Mouse (Mus musculus) frontal cortex, postnatal 14 days (tissue): ENCODE measurements around the gene Tnrc6c.

ENCODE experiments used
- DNase-seq, 2 experiments: peaks; one replicate each; pipeline ENCODE4 v3.0.0; 2022; ENCODE audit warnings: low spot score in 2 of 2

Gene Tnrc6c

DNA sequence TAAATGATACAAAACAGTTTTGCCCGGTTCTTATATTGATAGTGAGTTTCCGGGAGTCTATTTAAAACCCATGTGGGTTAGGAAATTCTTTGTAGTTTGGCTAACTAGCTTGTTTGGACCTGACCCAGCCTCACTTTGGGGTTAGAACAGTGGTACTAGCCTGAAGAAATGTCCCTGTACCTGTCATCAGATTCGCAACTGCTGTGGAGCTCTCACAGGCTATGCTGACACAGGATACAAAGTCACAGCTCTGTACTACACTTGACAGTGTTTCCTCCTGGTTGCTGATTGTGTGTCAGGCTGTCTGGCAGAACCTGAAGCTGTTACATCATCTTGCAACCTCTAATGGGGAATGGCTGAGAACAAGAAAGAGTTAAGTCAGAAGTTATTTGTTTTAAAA is 75.3 kb downstream of the Tnrc6c start:
- DNase-seq: no peak

DNA sequence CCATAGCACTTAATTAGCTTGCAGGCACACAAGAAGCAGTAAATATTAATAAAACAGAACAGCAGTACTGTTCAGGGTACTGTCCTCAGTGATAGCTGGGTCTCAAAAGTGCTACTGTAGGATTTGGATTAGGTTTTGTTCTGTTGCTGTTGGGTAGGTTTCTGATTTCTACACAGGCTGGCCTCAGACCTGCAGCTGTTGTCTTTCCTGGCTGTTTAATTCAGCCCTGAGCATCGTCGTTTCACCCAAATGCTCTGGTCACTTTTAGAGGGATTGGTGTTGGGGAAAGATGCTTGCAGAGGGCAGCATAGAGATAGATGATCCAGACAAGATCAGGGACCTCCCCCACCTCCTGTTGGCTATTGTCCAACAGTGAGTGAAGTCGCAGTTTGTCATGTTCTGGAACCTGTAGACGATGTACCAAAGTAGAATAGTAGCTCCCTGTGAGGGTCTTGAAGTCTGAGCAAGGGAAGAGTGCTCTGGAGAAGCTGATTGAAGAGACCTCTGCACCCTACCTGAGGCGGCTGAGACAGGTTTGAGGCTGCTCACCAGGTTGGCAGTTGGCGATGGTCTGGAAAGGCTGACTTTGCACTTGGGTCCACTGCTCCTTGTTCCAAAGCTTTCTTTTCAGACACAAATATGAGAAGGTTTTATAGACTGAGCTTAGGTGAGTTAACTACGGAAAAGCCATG is 75.9 kb downstream of the Tnrc6c start:
- DNase-seq: no peak

- no peak for DNase-seq
These were observed 76.4 kb downstream of the Tnrc6c start for GRCm38 (mm10) chr11:117730490-117730838.

DNA sequence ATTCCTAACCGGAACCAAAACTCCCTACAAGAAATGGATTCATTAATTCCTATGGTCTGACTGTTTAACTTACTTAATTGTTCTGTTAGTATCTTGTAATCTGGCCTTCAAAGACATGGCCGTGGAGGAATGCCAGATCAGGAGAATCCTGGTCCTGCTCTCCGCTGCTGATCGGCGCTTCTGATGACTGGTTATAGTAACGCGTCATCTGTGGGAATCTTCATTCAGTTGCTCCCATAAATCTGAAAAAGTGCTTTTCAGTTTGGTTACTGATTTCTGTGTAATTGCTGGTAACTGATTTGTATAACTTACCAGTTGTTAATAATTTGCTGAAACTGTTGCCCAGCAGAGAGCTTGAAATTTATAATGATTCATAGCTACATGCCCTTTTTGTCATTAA is 77.4 kb downstream of the Tnrc6c start:
- DNase-seq: no peak

DNA sequence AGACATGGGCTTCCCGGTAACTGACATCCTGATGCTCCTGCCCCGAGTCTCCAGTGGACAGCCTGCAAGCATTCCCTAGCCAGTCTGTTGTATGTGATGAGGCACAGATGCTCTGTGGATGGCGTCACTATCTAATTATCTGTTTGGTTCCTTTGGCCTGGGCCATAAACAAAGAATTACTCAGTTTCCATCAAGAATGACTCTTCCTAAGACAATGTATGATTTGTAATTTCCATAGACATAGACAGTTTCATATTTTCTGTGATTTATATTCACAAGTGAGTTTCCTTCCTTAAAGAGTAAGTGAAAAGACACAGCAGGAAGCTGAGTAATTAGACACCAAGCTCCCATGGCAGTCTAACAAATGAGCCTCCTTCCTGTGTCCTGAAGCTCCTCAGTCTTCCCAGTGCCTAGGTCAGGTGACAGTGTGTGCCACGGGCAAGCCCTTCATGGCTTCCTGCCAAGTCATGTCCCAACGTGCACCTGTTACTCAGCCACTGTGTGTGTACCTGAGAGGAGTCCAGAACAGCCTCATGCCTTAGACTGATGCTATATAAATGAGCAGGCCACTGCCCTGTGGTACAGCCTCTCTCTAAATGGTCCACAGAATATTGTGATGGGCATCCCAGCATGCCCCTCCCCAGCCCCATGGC is 82.1 kb downstream of the Tnrc6c start:
- DNase-seq: no peak

DNA sequence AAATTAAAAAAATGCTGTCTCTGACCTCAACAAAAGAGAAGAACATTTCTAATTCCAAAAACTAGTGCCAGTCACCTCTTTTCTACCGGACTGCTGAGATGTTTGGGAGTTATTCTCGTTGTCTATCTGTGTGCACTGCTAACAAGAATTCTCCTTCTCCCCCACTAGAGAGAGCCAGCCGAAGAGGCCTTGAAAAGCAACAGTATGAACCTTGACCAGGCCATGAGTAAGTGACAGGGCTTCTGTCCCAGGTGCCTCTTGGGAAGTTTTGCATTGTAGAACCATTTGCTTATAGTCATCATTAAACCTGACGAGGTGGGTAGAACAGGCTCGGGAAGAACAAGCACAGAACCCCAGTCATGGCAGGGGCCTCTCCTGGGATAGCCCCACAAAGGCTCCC is 84.0 kb downstream of the Tnrc6c start:
- no peak for DNase-seq

- no peak for DNase-seq
These were observed 87.0 kb downstream of the Tnrc6c start for GRCm38 (mm10) chr11:117741128-117741527.

DNA sequence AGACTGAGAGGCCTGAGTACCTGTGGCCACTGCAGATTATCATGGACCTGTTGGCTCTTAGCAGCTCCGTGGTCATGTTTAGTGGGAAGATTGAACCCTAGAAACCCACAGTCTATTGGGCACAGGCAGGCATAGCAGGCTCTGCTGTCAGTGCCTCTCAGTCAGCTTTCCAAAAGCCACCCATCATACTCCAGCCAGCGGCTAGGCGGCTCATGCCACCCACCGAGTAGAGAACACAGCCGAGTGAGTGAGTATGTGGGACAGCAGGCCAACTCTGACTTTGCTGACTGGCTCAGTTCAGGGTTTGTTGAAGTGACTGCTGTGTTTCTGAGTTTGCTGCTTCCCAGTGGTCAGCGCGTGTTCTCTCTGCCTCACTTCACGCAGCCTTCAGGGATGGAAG is 88.2 kb downstream of the Tnrc6c start:
- DNase-seq: no peak

GRCm38 (mm10) chr11:117742715-117743114 is 88.6 kb downstream of the Tnrc6c start:
- DNase-seq: no peak

GRCm38 (mm10) chr11:117743454-117744030 is 89.5 kb downstream of the Tnrc6c start:
- DNase-seq: no peak

DNA sequence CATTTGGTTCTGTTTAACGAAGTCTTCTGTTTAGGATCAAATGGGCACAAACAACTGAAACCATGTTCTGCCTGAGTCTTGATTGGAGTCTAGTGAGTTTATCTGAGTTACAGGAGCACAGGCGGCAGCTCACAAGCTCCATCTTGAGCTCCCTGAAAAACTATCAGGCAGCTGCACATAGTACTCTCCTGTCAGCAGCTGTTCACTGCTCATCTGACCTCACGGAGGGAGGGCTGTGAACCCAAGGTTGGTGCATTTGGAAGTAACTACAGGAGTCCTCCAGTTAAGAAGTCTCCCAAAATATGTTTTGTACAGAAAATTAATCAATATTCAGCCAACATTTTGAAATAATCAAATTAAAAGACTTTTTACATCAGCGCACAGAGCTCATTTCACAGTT is 94.5 kb downstream of the Tnrc6c start:
- no peak for DNase-seq

DNA sequence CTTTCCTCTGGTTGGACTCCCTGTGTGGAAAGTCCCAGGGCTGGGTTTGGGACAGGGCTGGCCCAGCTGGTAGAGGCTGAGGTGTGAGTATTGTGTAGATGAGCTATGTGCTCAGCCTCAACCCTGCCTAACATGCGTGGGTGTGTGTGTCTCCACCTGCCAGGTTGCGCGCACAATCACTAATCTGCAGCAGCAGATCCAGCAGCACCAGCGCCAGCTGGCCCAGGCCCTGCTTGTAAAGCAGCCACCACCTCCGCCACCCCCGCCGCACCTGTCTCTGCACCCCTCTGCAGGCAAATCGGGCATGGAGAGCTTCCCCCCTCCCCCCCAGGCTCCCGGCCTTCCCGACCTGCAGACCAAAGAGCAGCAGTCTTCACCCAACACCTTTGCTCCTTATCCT is 95.3 kb downstream of the Tnrc6c start:
- no peak for DNase-seq

- no peak for DNase-seq
These were observed 97.5 kb downstream of the Tnrc6c start for GRCm38 (mm10) chr11:117751544-117751943.

GRCm38 (mm10) chr11:117755891-117756290 is 101.8 kb downstream of the Tnrc6c start:
- no peak for DNase-seq

DNA sequence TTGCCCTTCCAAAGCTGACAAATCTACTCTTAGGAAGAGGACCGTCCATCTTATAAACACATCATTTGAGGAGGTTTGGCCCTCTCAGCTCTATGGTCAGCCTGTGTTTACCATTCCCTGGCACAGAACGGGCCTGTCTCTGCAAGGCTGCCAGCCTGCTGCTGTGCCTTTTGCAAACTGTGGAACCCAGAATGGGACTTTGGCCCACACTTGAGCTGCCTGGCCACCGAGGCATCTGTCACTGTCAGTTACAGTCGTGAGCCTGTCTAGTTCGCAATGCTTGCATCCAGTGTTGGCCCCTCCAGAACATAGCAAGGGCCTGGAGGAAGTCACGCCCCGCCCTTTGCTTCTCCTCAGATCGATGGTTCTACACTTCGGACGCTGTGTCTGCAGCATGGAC is 105.2 kb downstream of the Tnrc6c start:
- DNase-seq: no peak

GRCm38 (mm10) chr11:117760374-117761119 is 106.5 kb downstream of the Tnrc6c start:
- no peak for DNase-seq

GRCm38 (mm10) chr11:117761801-117762200 is 107.7 kb downstream of the Tnrc6c start:
- DNase-seq: no peak

DNA sequence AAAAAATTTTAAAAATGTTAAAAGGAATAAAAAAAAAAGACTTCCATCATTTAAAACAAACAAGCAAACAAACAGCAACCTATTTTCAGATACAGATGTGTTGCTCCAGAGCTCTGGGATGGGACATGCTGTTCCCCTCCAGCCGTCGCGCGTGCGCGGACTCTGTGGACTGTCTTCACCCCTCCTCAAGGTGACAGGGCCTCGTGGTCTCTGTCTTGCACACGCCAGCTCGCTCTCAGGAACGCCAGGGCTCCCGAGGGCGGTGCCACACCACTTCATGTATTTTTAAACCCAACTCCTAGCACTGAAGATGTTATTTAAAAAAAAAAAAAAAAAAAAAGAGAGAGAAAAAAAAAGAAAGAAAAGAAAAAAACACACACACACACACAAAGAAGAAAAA is 108.2 kb downstream of the Tnrc6c start:
- no peak for DNase-seq

- no peak for DNase-seq
These were observed 110.2 kb downstream of the Tnrc6c start for GRCm38 (mm10) chr11:117764319-117764718.

DNA sequence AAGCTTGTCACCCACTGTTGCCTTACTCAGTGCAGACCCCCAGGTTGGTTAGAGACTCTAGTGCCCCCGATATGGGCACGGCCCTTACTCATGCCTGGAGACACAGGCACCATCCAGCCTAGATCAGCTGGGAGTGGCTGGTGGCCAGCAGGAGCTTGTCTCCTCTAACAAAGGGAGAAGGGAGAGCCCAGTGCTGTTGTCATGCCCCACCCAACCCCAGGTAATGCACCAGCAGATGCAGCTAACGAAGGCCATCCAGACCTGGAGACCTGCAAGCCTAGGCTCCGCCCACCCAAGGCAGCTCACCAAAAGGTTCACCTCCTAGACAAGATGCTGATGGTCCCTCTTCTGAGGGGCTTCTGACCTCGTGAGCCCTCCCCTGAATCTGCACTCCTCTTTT is 111.3 kb downstream of the Tnrc6c start:
- DNase-seq: no peak

GRCm38 (mm10) chr11:117766275-117766674 is 112.2 kb downstream of the Tnrc6c start:
- no peak for DNase-seq
